Mouse (Mus musculus): Measurements from ENCODE around the gene Cdkn1a.
A peak's percentile ranks its signal among the peaks of the same experiment; 100 is the strongest.
"Not testable (repeated sequence)": the region's sequence is repeated elsewhere in the genome, so short reads cannot be mapped to it uniquely, and the experiment has no call there.

The Cdkn1a gene

DNA sequence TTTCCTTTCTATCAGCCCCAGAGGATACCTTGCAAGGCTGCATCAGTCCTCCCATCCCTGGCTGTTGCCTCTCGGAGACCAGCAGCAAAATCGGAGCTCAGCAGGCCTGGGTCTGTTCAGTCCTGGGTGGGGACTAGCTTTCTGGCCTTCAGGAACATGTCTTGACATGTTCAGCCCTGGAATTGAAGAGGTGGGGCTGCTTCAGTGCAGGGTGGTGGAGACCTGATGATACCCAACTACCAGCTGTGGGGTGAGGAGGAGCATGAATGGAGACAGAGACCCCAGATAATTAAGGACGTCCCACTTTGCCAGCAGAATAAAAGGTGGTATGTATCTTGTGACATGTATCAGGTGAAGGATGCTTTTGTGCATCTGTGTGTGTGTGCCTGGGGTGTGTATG lies at the start of gene Cdkn1a:
Cdkn1a (plus strand) TSS at position 201 of the 400 bp plus-strand sequence.
- DNase-seq, result no peak

DNA sequence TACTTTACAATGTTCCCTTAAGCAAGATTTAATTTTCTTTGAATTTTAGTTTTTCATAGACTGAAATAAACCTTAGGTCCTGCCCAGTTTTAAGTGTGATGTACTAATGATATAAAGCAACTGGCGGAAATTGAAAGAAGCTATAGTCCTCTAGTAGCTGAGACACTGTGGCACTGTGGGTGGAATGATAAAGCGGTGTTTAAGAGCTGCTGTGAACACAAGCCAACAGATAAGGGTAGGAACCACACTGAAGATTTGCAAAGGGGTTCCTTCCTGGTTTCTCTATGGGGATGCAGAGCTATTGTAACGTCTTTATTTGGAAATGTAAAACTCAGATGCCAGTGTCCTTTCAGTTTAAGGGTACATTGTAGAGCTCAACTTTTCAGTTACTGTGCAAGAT lies 49.1 kb upstream of the Cdkn1a start:
- not testable (repeated sequence) for DNase-seq

DNA sequence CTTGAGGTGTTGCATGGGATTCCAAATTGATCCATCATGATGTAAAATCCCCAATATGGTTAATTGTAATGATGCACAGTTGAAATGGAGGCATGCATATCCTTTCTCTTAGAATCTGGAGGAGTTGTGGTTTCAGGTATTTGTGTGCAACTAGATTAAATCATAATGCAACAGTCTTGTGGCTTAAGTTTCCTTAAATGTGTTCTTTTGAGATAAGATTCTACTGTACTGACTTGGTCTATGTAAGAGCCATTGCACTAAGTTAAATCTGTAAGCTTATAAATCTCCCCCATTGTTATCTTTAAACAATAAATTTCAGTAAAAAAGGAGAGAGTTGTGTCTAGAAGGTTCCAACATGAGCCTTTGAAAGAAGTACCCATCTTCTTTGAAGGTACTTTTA lies 48.2 kb upstream of the Cdkn1a start:
- DNase-seq, result no peak

DNA sequence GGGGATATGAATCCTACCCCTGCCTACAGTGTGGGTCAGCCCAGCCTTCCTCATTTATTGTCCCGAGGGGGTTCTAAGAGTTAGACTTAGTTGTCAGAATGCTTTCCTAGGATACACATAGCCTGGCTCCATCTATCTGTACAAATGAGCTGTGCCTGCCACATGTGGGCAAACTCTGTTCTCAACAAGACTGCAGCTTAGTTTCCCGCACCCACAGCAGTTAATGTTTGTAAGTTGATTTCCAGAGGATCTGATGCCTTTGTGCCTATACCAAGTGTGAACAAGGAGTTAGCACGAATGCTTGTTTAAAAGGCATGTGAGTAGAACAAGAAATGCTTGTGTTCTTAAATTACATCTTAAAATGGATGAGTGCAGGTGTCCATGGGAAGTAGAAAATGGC lies 47.2 kb upstream of the Cdkn1a start:
- no peak for DNase-seq

DNA sequence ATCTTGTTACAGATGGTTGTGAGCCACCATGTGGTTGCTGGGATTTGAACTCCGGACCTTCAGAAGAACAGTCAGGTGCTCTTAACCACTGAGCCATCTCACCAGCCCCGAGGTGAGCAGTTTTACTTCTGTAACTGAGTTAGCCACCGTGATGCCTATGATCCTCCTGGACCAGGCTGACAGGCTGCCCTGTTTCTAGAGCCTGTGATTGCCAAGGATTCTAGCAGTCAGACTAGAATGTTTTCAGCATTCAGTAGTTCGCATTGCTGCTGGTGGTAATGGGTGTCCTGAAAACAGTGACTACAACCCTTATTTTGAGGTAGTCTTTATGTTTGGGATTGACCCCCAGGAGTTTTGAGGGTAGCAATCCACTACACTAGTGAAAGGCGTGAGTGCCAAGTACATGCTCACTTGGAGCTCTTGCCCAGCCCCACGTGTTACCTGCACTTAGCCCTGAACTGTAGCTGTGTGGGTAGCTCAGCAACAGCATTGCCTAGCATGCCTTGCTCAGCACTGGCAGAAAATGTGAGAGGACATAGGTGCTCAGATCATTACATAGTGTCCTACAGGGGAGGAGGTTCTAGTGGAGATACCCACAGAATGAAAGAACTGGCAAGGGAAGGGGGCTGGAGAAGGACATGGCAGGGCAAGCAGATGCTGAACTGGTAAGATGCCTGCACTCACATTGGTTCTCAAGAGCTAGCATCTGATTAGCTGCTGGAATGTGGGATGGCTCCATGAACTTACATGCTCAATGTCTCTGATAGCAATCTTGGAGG lies 46.4 kb upstream of the Cdkn1a start:
- no peak for DNase-seq

DNA sequence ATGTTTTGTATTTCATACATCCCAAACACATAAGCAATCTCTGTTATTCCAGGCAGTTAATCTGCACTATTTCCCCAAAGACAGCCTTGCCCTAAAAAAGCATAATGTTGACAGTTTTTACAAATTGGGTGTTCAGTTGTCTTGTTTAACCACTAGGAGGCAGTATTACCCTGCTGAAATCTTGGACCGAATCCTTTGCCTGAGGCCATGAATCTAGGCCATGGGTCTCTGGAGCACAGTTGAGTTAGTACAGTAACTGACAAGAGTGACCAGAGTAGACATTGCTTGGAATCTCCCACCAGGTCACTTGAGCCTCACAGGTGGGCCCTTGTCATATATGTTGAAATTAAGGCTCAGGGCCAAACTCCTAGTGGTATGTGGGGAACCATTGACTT lies 45.9 kb upstream of the Cdkn1a start:
- DNase-seq, result peak; percentile 39

DNA sequence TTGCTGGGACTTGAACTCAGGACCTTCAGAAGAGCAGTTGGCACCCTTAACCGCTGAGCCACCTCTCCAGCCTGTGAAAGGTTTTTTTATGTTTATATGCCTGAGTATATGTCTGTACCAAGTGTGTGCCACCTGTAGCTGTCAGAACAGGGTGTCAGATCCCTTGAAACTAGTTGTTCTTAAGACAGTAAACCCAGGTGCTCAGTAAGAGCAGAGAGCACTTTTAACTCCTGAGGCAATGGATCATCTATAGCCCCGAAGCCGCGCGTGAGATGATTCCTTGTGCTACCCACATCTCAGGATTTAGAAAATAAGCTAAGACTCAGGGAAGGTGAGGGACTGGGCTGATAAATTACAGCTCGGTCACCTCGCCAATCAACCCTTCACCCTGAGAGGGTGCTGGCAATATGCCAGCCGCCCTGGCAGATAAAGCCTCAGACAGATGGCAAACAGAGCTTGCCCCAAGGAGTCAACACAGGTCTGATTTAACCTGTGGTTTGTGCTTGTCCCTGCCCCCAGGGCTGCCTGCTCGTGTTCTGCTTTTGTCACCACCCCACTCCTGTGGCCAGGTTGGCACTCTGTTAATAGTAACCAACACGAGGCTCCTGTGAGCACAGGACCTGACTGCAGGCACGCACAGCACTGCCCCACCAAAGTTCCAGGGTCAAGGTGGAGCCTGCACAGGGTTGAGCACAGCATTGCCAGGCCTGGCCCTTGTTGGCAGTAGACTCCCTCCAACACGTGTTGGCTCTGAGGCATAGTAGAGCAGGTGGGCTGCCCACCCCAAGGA lies 44.8 kb upstream of the Cdkn1a start:
- DNase-seq, result peak; percentile 73

DNA sequence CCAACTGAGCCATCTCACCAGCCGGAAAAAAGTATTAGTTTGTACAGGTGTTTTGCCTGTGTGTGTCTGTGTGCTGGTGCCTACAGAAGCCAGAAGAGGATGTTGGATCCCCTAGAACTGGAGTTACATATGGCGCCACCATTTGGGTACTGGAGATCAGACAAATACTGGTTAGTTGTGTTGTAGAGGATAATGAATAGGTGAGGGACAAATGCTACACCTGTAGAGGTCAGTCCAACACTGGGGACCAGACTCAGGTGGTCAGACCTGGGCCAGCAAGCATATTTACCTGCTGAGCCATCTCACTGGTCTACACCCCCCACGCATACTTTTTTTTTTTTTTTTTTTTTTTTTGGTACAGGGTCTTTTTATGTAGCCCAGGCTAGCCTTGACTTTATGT lies 43.9 kb upstream of the Cdkn1a start:
- no peak for DNase-seq

DNA sequence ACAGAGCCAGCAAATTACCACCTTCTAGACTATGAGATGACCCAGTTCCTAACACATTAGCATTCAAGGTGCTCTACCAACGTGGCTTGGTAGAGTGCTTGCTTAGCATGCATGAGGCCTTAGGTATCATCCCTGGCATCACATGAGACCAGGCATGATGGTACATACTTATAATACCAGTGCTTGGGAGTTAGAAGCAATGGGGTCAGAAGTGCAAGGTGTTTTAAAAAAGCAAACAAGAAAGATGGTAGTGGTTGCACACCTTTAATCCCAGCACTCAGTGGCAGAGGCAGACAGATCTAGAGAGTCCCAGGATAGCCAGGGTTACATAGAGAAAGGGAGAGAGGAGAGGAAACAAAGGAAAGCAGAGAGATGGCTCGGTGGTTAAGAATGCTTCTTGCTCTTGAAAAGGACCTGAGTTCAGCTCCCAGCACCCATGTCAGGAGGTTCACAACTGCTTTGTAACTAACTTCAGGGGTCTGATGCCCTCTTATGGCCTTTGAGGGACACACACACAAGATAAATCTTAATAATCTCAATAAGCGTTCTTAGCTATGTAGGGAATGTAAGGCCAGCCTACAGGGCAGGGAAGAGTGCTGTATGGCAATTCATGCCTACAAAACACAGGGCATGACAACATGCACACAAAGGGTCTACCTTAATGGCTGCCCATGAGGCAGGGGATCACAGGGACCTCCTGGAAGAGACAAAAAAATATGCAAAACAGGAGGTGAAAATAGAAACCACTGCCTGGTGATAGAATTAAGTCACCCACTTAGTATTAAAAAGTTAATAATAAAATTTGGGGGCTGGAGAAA lies 42.9 kb upstream of the Cdkn1a start:
- DNase-seq, result no peak

DNA sequence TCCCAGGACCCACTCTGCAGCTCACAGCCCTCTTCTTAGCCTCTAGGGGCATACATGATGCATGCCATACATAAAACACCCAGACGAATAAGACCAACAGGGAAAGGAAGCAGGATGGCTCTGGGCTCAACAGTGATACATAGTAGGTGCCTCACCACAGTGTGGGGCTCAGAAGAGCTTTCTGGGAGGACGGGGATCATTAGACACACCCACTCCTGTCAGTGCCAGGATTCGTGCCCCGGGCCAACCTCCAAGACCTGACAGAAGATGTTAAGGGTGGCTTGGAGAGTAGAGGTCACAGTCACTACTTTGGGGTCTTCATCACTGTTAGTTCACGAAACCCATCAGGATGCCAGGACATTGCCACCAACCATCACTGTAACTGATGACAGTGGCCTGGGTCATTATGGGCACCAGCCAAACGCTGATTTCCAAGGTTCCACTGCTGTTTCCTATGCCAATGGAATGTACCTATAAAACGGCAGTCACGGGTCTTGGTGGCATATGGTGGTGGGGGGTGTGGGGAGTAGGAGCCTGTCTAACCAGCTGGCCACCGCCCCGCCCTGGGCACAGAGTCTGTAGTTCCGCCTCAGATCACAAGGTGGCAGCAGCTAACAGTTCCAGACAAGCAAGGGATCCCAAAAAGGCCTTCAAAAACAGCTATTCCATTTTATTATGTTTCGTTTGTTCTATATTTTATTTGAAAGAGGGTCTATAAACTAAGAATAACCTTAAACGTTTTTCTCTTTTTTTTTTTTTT lies 41.8 kb upstream of the Cdkn1a start:
- DNase-seq, result peak; percentile 93

DNA sequence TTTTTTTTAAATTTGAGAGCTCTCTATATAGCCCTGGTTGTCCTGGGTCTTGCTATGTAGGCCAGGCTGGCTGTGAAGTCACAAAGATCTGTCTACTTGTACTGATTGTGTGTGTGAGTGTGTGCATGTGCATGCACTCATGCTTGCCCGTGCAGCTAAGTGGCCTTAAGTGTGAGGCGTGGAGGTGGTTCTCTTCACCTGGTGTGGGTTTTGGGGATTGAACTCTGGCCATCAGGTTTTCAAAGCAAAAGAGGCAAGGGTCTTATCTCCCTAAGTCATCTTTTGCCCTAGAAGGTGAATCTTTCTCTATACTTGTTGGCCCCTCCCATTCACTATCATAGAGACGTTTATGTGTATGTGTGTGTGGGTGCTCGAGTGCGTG lies 41.3 kb upstream of the Cdkn1a start:
- DNase-seq, result no peak

DNA sequence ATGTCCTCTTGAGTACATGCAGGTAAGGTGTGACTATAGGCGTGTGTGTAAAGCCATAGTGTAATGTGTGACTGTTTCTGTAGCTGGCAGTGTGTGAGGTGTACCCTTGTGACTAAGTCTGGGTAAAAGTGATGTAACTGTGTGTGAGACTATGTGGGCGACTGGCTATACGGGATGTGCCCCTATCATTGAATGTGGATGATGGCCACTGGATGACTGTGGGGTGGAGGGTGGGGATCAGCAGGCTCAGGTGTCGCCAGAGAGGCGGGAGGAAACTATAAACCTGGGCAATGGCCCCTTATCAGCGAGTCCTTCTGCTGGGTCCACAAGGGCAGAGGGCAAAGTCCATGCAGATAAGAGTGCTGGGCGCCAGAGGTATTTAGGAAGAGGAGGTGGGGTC lies 40.9 kb upstream of the Cdkn1a start:
- no peak for DNase-seq

DNA sequence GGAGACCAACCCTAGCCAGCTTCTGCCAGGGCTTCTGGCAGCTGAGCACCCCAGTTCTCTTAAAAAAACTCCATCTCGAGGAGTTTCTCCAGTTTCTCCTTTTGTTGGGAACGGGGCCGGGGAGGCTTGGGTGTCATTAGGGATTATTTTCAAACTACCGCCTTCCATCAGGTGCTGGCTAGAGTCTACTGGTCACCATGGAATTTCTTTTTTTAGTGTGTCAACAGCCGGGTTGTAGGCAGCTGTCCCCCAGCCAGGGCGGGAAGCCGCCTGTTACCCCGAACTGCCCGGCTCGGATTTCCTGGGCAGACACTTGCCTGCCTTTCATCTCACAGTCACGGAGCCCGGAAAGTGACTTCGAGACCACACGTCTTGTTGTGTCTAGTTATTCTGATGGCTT lies 40.0 kb upstream of the Cdkn1a start:
- DNase-seq, result no peak

DNA sequence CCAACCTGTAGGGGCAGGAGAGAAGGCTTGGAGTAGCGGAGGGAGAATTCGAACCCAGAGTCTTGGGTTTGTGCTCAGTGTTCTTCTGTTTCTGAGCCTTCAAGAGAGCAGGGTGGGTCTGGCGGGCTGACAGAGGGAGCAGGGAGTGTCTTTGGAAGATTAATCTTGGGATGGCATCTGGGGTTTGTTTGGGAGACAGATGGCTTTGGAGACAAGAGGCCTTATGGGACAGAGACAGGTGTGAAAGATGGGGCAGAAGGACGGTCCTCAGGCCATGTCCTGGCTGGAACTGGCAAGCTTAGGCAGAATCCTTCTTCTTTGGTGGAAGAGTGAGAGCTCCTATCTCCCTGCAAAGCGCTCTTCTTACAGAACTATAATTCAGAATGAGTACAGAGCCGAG lies 37.7 kb upstream of the Cdkn1a start:
- DNase-seq, result no peak

DNA sequence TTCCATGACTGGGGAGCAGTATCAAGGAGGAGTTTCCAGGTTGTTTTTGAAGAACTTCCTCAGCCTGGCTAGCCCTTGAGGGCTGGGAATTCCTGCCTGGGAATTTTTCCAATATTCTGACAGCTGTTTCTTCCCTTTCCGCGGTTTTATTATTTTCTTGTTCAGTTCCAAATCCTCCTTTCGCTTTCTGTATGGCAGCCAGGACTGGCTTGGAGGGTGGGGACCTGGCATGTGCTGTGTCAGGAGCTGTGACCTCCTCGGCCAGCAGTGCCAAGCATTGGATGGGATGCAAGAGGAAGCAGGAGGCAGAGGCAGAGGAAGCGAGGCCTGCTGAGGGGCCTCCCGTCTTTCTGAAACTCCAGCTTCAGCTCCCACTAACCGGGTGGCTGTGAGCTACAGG lies 36.9 kb upstream of the Cdkn1a start:
- DNase-seq, result peak; percentile 88

DNA sequence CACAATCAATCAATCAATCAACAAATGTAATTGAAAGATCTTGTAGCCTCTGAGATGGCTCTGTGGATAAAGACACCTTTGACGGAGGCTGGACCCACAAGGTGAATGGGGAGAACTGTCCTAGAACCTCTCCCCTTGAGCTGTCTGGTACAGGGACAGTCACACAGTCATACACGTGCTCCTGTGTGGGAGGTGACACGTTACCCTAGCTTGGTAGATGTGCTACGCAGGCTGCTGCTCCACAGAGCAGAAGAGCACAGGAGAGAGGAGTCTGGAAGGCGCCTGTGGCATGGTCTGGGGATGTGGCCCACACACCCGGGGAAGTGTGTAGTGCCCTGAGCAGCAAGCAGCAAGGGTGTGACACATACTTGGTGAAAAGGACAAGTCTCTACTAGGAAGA lies 36.3 kb upstream of the Cdkn1a start:
- no peak for DNase-seq

DNA sequence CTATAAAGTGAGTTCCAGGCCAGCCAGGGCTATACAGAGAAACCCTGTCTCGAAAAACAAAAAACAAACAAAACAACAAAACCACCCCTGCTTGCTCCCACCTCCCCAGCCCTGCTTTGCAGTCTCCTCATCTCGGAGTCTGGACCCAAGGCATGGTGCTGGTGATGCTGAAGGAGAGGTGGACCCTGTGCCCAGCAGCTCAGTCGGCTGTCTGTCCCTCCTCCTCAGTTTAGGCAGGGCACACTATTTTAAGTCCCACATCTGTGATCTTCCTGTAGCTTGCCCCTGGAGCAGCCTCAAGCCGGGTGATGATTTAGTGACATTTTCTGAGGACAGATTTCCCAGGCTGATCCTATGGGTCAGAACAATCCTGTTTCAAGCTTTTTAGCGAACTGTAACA lies 35.2 kb upstream of the Cdkn1a start:
- DNase-seq, result no peak

DNA sequence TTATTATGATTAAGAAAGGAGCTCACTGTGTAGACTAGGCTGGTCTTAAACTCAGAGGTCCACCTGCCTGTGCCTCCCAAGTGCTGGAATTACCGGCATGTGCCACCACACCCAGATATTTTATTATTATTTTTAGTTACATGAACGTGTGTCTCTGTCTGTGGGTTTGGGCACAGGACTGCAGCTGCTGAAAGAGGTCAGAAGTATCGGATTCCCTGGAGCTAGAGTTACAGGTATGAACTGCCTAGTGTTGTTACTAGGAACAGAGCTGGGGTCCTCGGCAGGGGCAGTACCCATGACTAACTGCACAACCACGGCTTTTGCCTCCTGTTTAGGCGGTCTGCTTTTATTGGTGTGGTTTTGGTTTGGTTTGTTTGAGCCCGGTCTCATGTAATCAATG lies 34.6 kb upstream of the Cdkn1a start:
- DNase-seq, result no peak

DNA sequence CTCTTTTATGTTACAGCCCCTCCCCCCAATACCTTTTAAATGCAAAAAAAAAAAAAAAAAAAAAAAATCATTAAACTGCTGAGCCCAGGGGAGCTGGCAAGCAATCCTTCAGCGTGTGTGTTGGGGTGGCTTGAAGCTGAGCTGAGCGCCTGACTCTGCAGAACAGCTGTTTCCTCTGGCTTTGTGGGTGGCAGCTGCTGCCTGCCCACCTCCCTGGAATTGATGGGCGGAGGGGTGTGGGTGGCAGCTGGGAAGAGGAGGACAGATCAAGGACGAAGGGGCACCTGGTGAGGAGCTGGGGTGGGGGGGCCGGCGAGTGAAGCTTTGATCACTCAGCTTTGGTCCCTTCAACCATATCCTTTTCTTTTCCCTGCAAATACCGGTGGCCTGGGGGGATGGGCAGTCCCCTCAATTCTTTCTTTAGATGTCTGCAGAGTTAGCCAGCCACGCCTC lies 34.1 kb upstream of the Cdkn1a start:
- no peak for DNase-seq

DNA sequence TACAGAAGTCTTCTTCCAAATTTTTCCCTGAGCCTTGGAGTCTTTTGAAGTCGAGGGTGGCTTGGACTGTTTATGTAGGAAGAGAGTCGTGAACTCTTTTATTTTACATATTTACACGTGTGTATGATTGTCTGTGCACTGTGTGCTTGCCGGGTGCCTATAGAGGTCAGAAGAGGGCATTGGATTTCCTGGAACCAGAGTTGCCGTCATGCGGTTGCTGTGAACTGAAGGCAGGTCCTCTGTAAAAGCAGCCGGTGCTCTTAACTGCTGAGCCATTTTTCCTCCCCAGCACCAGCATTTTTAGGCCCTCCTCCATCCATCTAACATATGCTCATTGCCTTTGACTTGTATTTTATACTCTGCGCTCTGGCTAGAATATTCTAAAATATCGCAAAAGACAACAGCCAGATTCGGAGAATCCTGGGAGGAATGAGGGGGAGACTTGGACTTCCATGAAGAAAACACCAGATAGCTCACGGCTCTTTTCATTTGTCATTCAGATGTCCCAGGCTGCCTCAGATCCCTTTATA lies 33.4 kb upstream of the Cdkn1a start:
- DNase-seq, result no peak

DNA sequence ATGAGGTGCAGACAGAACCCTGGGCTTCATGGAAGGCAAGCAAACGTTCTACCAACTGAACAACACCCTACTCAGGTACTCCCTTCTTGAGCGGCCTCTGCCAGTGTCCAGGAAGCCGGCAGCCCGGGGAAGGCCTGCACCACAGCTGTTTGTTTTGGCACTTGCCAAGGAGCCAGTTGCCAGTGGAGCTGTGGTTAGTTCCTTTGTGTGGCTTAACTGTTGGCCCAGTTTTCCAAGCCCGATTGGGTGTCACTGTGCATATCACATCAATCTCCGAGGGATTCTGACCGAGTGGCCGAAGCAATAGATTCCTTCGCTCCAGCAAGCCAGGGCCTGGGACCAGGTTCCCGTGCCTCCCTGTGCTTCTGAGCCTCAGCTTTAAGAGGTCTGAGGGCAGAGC lies 32.8 kb upstream of the Cdkn1a start:
- peak; percentile 86 for DNase-seq

DNA sequence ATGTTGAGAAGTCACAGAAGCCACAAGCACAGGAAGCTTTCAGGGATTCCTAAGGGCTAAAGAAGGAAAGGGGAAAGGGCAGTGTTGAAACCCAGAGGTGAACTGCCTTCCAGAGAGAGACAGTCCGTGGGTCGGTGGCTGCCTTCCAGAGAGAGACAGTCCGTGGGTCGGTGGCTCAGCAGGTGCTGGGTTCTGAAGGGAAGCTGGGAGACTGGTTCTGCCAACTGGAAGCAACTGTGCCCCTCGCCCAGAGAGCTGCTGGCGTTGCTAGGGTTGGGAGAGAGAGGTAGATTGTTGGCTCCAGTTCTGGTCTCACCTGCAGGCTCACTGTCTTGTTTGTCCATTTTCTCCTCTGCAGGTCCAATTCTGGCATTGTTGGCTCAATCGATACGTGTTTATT lies 32.3 kb upstream of the Cdkn1a start:
- DNase-seq, result no peak

DNA sequence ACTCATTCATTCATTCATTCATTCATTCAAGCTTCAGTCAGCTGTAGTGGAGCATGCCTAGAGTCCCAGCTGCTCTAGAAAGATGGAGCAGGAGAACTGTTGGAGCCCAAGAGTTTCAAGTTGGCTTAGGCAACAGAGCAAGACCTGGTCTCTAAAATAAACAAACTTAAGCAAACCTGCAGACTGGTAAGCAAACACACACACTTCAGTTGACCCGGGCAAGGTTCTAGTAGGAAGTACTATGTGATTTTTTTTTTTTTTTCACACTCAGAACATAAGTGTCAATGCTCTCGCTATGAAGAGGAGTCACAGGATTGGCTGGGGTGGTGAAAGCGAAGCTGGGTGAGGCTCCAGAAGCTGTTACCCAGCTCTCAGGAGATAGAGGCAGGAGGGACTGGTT lies 31.2 kb upstream of the Cdkn1a start:
- DNase-seq, result peak; percentile 64
